Mouse (Mus musculus) kidney, adult 18-20 months (tissue): ENCODE data around the gene Cbl.
A peak's percentile ranks its signal among the peaks of the same experiment; 100 is the strongest.

Experiments used
- DNase-seq: peaks from one replicate; pipeline ENCODE4 v3.0.0; 2021

Cbl gene

DNA sequence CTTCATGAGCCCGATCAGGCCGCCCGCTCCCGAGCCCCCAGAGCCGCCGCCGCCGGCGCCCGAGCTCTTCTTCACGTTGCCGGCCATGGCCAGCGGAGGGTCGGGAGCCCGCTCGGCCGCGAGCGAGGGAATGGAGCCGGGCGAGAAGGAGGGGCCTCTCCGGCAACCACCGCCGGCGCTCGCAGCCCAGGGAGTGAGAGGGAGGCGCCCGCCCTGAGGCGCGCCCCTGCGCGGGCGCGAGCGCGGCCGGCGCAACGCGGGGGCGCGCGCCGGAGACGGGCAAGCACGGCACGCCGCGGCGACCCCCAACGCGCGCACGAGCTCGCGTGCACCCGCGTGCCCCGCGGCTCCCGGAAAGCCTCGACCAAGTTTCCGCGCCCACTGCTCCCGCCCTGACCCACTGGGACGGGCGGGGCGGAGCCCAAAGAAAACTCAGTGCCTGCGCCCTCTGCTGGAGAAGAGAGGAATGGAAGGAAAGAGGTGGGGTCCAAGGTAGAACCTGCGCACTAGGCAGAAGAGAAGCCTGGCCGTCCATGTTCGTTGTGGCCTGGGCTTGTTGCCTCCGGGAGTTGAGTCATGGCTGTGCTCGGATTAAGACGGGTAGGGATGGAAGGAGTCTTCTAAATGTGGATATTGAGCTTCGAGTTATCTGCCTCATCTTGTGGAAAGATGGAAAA lies at the start of gene Cbl:
Gene Cbl (minus strand): TSS at position 248 of the 677 bp plus-strand sequence.
- DNase-seq: peak; percentile 99

DNA sequence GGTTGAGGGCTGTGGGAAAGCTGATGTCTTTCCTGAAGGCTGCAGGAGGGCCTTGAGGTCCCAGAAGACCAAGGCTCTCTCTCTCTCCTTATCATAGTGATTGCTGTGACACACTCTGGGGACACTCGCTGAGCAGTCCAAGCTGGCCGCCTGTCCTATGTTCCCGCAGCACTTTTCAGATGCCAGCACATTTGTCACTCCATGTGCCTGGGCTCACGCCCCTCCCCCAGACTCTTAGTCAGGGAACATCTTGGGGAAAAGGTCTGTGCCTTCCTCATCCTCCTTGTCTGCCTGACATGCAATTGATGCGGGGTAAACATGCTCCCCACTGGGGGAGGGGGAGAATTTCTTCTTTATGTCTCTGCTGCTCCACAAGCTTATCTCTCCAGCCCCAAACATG lies 49.3 kb upstream of the Cbl start:
- no peak for DNase-seq

DNA sequence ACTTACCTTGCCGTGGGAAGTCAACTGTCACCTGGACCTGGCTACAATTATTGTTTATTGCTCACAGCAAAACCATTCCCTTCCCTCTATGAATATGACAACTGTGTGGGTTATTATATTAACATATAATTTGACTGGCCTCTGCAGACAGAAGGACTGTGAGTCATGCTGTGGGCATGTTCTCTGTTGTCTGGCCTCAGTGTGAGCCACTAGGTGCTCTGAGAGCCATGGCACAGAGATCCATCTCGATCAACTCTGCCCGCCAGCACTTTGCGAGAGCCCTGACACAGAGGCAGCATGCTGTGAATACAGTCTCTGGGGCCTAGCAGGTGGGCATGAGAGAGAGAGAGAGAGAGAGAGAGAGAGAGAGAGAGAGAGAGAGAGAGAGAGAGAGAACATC lies 36.1 kb upstream of the Cbl start:
- no peak for DNase-seq

DNA sequence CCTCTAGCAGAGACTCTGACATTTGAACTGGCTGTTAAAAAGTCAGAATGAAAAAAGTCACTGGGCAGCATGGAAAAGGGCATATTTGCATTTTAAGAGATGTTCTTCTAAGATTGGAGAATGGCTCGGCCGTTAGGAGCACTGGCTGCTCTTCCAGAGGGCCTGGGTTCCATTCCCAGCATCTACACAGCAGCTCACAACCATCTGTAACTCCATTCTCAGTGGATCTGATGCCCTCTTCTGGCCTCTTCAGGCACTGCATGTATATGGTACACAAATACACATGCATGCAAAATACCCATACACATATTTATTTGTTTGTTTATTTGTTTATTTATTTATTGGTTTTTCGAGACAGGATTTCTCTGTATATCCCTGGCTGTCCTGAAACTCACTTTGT lies 35.2 kb upstream of the Cbl start:
- DNase-seq: peak; percentile 62

DNA sequence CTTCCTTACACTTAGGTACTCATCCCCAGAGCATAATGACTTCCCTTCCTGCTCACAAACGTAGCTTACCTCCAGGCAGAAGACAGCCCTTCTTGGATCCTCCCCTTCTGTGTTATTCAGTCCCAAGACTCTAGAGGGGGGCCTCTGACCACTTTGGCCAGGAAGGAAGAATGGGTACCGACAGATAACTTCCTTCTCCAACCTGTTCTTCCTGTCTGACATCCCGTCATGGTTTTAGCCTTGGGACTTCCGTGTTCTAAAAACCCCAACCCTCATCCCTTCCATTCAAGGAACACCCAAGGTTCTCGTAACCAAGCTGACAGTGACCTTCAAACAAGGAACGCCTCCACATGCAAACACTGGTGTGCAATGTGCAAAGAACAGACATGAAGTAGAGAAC lies 34.6 kb upstream of the Cbl start, which contains the start of gene Nlrx1:
Gene Nlrx1 (minus strand): TSS at position 168 of the 400 bp plus-strand sequence.
- DNase-seq: no peak

DNA sequence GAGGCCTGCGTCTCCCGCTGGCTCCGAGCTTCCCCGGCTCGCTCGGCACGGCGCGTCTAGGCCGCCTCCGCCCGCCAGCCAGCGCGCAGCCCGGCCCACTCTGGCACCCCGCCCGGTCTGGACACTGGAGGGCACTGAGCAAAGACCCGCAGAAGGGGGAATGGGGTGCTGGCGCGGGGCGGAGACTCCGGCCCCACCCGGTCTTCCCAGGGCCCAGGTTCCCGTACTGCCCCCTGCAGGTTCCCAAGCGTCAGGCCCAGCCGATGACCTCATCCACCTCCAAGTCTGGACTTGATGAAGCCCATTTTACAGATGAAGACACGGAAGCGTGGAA lies 34.1 kb upstream of the Cbl start:
- peak; percentile 93 for DNase-seq

DNA sequence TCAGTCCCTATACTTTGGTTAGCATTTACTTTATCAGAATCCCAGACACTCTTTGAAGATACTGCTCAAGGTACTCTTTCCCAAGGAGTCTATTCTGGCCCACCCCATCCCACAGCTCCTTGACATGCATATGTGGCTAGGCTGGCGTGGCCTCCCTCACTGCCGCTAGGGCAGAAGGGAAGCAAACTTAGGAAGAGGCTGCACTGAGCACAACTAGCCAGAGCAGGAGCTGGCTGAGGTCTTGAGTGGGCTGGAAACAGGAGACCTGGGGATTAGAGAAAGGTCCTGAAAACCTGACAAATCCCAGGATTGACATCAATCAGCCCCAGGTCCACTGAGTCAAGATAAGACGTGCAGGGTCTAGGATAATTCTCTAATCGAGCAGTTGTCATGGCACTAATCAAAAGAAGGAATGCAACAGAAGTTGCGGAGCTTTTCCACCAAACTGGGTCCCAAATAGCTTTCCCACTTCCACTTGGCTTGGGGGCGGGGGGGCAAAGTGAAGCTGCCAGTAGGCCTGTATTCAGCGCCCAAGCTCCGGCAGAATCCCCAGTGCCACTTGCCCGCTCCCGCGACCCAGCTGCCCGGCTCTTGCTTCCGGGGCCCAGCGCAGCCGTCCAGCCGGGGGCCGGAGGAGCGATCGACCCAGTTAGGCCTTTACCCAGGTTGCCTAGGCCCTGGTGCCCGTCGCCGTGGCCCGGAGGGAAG lies 33.6 kb upstream of the Cbl start:
- DNase-seq: peak; percentile 40

DNA sequence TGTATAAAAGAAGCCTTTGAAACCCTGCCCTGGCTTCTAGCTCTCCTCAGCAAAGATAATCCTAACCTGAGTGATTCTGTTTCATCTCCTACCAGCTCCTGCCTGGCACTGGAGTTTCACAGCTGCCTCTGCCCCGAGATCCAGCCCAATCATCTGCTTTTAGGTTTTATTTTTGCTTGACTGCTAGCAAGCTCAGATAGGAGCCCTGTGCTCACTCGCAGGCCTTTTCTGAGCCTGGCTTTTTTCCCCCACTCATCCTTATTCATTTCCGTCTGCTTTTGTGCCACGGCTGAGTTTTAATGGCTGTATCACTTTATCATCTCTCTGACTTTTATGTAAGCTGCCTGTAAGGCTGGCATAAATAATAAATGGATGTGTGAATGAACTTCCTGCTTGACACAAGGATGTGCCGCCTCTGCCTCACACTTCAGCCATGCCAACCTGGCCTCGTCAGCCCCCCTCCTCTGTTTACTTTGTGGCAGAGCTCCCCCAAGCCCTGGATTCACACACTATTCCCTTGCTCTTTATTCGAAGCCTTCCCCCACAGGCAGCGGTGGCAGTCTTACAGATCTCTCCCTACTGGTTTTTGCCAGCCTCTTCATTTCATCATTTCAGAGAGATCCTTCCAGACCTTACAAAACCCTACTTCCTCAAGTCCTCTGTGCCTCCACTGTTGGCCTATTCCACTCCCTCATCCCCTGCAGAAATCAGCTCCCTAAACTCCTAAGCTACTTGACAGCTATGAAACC lies 32.8 kb upstream of the Cbl start:
- DNase-seq: no peak

DNA sequence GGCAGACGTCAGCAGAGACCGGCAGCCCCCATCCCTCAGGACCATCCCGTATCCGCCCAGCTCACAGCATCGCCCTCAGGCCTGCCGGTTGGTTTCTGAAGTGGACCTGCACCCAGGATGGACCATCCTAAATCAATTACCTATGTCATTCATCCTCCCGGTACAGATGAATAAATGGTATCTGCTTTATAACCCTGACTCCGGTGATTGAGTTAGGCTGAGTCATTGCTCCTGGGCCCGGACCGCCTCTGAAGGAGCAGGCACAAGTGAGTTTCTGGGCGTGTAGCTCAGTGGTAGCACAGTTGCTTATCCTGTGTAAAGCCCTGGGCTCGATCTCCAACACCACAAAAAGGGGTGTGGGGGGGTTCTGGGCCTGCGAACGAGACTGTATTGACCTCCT lies 27.5 kb upstream of the Cbl start:
- no peak for DNase-seq

DNA sequence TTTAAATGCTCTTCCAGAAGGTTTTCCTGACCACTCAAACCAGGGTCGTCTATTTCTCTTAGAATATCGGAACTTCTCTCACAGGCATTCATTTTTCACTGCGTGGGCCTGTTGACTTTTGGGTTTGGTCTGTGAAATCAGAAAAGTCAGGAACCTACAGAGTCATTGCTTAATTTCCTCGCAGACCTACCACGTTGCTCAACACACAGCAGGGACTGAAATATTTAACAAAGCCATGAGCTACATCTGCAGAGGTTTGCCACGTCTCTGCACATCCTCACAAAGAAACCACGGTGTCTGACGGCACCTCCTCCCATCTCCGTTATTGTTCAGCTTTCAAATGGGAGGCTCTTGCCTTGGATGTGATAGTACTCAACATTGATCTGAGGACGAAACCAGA lies 25.2 kb upstream of the Cbl start:
- DNase-seq: no peak

DNA sequence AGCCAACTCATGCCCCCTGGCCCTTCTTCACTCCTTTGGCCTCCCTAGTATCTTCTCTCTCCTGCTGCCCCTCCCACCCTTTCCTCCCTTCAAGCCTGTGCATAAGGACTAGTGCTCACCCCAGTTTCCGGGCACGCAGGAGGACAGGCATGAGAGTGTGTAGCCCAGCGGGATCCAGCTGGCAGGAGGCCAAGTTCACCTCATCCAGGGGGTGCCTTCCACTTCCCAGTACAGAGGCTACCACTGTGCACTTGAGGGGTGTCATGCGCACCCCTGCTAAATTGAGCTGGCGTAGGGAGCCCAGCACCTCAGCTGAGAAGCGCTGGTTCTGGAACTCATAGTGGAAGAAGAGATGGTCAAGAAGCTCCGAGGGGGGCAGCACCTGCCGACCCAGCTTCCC lies 22.4 kb upstream of the Cbl start:
- DNase-seq: no peak

DNA sequence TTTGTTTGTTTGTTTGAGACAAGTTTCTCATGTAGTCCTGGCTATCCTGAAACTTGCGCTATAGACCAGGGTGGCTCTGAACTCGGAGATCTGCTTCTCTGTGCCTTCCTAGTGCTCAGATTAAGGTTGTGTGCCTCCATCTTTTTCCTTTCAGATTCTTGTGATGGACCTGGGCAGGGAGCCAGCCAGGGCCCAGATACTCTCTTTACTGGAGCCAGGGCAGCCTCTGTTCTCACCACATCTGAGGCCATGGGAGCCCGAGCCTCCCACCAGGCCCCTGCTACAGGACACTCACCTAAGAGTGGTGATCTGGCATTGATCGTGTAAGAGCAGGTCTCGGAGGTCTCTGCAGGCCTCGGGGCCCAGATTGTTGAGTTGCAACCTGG lies 21.3 kb upstream of the Cbl start:
- DNase-seq: no peak

DNA sequence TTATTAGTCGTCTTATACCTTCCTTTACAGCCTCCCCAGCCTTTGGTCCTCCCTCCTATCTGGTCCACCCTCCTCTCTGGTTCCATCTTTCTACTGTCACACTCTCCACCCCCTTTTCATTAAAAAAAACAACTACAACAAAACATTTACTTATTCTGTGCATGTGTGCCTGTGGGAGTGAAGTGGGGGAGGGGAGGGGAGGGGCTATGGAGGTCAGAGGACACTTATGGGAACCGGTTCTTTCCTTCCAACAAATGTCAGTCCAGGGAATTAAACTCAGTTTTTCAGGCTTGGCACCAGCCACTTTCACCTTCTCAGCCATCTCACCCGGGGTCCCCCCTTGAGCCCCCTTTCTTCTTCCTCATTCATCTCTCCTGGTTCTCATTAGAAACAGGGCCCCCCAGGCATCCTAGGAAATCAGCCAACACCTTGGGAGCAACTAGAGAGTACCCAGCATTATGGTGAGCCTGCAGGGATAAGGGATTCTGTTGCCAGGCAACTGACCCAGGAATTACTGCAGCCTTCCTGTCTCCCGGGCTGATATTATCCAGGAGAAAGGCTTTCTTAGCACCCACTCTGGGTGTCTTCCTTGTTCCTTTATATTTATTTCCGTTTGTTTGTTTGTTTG lies 20.8 kb upstream of the Cbl start:
- DNase-seq: no peak

DNA sequence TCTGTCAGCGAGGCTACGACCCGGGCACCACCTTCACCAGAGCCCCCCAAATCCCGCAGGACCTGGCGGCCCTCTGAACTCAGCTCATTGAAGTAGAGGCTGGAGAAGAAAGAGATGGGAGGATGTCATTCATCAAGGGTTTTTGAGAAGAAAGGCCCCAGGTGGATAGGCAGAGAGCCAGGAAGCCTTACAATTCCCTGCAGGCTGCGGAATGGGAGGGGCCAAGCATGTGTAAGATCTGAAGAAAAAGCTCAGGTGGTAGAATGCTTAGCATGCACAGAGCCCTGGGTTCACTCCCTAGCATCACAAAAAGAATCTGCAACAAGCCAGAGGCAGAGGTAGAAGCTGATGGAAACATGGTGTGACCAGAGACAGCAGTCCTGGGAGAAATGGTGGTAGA lies 19.6 kb upstream of the Cbl start:
- DNase-seq: no peak

DNA sequence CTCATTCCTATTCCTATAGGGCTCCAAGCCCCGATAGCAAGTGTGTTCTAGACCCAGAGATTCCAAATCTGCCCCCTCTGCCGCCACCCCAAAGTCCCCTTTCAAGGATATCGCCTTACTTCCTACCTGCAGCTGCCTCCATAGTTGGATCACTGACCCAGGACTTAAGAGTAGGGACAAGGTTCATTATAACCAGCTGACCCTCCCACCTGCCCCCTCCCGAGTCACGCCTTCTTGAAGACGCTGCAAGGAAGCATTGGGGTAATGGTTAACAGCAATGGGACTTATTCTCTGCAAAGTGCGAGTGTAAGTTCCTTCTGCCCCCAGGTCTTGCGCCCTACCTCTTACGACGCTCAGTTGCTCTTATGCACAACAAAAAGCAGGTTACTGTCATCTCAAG lies 17.5 kb upstream of the Cbl start, which contains the start of gene Pdzd3:
Gene Pdzd3 (minus strand): TSS at position 158 of the 400 bp plus-strand sequence.
- peak; percentile 75 for DNase-seq

DNA sequence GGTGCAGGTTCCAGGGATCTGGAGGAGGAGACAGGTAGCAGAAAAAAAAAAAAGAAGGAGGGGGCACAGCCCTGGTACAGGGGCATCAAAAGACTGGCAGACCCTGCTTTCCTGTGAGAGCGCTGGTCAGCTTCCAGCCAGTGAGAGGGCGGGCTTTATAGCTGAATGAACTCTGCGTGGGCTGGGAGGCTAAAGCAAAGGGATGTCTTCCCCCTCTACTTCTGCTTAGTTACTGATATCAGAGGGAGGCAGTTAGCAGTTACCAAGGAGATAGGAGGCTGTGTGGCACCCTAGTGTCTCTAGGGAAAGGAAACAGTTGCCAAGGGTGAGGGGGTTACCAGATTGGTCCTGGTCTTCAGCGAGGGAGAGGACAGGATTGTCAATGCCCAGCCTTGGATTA lies 16.6 kb upstream of the Cbl start:
- no peak for DNase-seq

DNA sequence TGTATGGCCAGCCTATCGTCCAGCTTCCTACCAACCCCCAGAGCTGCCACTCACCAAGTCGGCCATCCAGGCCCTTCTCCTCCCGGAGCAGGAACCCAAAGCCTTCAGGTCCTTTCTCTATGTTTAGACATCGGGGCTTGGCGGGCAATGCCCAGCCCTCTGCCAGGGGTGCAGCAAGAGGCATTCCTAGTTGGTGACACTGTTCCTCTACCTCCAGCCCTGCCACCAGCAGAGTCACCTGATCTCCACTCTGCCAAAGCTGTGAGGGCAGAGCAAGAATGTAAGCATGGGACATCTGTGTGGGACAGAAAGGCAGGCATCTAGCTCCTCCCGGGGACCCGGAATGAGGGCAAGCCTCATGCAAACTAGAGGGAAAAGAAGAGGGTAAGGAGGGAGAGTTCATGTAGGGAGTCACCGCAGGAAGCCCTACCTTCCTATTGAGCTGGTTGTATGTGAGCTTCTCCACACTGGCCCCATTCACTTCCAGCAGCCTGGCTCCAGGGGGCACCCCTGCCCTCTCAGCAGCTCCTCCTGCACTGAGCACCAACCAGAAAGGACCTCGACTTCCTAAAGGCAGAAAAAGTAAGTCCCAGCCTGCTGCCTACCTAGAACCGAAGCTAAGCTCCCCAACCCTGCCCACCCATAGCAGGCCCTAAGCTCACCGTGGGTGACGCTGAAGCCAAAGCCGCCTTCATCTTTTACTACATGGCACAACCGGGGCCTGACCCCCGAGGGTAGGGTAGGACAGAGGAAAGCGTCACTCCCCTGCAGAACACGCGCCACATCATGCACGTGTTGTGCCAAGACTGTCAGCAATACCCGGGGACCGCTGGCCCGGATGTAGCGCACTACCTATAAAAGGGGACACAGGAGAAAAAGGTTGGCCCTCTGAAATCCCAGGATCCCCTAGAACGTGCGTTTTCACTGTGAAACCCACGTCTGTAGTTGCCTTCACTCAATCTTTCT lies 15.6 kb upstream of the Cbl start:
- peak; percentile 77 for DNase-seq

DNA sequence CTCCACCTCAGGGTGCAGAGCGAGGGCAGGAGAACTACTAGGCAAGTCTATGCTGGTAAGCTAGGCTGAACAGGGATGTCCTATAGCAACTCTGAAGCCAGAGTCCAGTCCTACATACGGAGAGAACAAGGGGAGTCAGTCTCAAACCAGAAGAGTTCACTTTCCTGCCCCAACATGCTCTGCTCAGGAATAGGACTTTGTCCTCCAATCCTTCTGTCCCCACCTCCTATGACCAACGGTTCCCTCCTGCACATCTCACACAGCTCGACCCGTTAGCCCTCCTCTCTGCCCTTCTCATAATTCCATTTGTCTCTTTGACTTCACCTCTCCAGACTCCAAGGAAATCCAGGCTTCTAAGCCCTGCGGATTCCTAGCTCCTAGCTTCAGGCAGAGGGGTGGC lies 14.1 kb upstream of the Cbl start:
- no peak for DNase-seq

DNA sequence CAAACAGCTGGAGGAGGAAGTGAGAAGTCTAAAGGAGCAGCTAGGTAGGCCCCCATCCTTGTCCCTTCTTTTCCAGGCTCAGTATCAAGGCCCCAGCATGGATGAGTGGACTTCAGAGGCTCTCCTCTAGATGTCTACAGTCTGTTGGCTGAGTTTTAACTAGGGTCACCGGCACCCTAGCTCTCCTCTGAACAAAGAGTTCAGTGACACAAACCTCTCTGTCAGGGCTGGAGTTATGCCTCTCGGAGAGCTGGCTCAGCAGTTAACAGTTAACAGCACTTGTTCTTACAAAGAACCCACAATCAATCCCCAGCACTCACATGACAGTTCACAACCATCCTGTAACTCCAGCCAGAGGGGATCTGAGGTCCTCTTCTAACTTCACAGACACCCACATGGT lies 9.8 kb upstream of the Cbl start:
- DNase-seq: peak; percentile 36

DNA sequence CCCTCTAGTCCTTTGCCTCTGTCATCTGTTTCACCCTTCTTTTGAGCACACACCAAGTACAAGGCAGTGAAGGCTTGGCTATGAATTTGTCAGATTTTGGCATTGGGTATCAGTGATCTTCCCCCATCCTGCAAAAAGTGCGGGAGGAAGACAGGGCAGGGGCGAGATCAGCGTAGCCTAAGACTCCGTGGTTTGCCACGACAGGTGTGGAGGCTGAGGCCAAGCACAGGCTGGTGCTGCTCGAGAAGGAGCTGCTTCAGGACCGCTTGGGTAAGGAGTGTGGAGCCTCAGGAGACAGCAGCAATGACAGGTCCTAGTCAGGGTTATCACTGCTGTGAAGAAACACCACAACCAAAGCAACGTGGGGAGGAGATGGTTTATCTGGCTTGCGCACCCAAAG lies 7.6 kb upstream of the Cbl start:
- DNase-seq: no peak

DNA sequence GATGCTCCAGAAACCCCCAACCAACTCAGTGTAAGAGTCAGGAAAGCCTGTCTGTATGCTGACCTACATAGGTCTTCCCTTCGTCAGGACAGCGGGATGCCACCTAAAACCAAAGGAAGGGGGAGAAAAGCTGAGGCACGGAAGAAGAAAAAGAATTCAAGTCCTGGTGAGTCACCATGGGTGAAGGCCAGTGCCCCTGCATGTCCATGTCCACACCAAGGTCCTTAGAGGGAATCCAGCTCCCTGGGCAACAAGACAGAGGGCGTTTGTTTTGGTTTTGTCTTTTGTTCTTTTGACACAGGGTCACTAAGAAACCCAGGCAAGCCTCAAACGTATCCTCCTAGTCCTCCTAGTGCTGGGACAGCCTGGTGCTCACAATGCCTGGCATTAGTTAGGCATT lies 7.1 kb upstream of the Cbl start:
- no peak for DNase-seq

DNA sequence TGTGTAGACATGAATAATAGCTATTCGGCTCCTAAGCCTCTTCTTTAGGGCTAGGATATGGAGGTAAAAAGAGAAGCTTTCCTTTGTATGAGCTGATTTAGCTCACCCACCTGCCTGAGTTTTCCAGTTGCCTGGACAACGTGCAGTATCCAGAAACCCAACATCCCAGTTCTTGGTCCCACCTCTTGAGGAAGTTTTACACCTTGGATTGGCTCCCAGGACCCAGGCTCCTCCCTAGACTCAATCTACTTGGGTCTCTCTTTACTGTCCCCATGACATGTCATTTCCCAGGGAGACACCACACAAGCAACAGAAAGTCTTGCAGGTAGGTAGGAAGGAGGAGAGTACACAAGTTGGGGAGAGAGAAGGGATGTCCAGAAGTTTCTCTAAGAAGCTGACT lies 6.5 kb upstream of the Cbl start, which contains the start of gene Ccdc153:
Gene Ccdc153 (plus strand): TSS at position 278 of the 400 bp plus-strand sequence.
- DNase-seq: no peak
